Mouse (Mus musculus) kidney, postnatal 14 days (tissue): ENCODE data around the gene Moxd1.

Experiments used
- DNase-seq: peaks from one replicate; pipeline ENCODE4 v3.0.0; 2022; ENCODE audit warnings: mixed read lengths

The Moxd1 gene

GRCm38 (mm10) chr10:24223449-24224143 lies at the start of gene Moxd1:
TSS of gene Moxd1 (plus strand) at chr10:24223517.
- peak; percentile 56 for DNase-seq

GRCm38 (mm10) chr10:24190392-24190791 lies 32.9 kb upstream of the Moxd1 start:
- no peak for DNase-seq

- DNase-seq = no peak
Observed at GRCm38 (mm10) chr10:24191977-24192376, 31.3 kb upstream of the Moxd1 start.

- no peak for DNase-seq
Observed at GRCm38 (mm10) chr10:24199303-24199702, 24.0 kb upstream of the Moxd1 start.

GRCm38 (mm10) chr10:24200099-24200498 lies 23.2 kb upstream of the Moxd1 start:
- no peak for DNase-seq

GRCm38 (mm10) chr10:24210075-24210474 lies 13.2 kb upstream of the Moxd1 start:
- peak; percentile 9 for DNase-seq

GRCm38 (mm10) chr10:24213297-24213696 lies 10.0 kb upstream of the Moxd1 start:
- DNase-seq = no peak

- DNase-seq = no peak
Observed at GRCm38 (mm10) chr10:24217558-24218268, 5.6 kb upstream of the Moxd1 start.

GRCm38 (mm10) chr10:24220931-24221330 lies 2.4 kb upstream of the Moxd1 start:
- DNase-seq = no peak

- DNase-seq = no peak
Observed at GRCm38 (mm10) chr10:24222911-24223310, 406 bp upstream of the Moxd1 start.

- DNase-seq = no peak
Observed at GRCm38 (mm10) chr10:24224591-24224990, 1.3 kb downstream of the Moxd1 start.

- DNase-seq = no peak
Observed at GRCm38 (mm10) chr10:24228318-24229183, 5.2 kb downstream of the Moxd1 start.

- DNase-seq = no peak
Observed at GRCm38 (mm10) chr10:24232281-24232680, 9.0 kb downstream of the Moxd1 start.

GRCm38 (mm10) chr10:24235426-24236283 lies 12.3 kb downstream of the Moxd1 start:
- no peak for DNase-seq

GRCm38 (mm10) chr10:24246815-24247214 lies 23.5 kb downstream of the Moxd1 start:
- DNase-seq = no peak

- no peak for DNase-seq
Observed at GRCm38 (mm10) chr10:24248116-24248515, 24.8 kb downstream of the Moxd1 start.

GRCm38 (mm10) chr10:24251631-24252030 lies 28.3 kb downstream of the Moxd1 start:
- DNase-seq = no peak

GRCm38 (mm10) chr10:24258150-24258549 lies 34.8 kb downstream of the Moxd1 start:
- no peak for DNase-seq

- no peak for DNase-seq
Observed at GRCm38 (mm10) chr10:24258885-24259284, 35.6 kb downstream of the Moxd1 start.

GRCm38 (mm10) chr10:24259794-24260590 lies 36.7 kb downstream of the Moxd1 start:
- DNase-seq = peak; percentile 40

- DNase-seq = no peak
Observed at GRCm38 (mm10) chr10:24267520-24267919, 44.2 kb downstream of the Moxd1 start.
